Mouse (Mus musculus) heart, adult 2 months (tissue): ENCODE data around the gene Tlnrd1.

Source experiments
- CTCF ChIP-seq: fragments of 200-600 bp; IDR thresholded peaks from 2 replicates; pipeline ENCODE4 v1.8.1; 2022; ENCODE audit warnings: antibody characterized with exemption, mild to moderate bottlenecking, moderate library complexity
- POLR2A ChIP-seq: fragments of 200-500 bp; IDR thresholded peaks from 2 replicates; pipeline ENCODE4 v1.6.1; 2011; ENCODE audit warnings: mild to moderate bottlenecking, low read depth, low read length, control low read depth; ENCODE audit not compliant: insufficient read depth

- no peak for TF ChIP-seq CTCF
- TF ChIP-seq POLR2A = no peak
Measured at GRCm38 (mm10) chr7:83904831-83905230, 20.7 kb upstream of the Tlnrd1 start.
